Mouse (Mus musculus): Measurements from ENCODE around the gene Gm28553. TPM values are rescaled to one million over a fixed set of nuclear protein-coding genes. Genes with fewer than 3 reads are reported as not detected.
"Not testable (repeated sequence)": the region's sequence is repeated elsewhere in the genome, so short reads cannot be mapped to it uniquely, and the experiment has no call there.

Gm28553 gene
- not detected in 2 replicates for polyA plus RNA-seq (2014; fragmentation: Nextera tagmentation; extraction: Ambion mirVana)

GRCm38 (mm10) chrY:48856197-48856596, at the start of gene Gm28553:
Gene Gm28553, plus strand, starts transcription at chrY:48856497.
- H3K4me1 ChIP-seq (ENCODE audit: insufficient read depth); H3K4me3 ChIP-seq (ENCODE audit: low read depth, low read length); H3K4me2 ChIP-seq; H3K27ac ChIP-seq (ENCODE audit: low read depth); H3K9me3 ChIP-seq (ENCODE audit: low read depth, low read length); ATAC-seq (ENCODE audit: insufficient read depth); H3K27me3 ChIP-seq (ENCODE audit: insufficient read depth, low read length); H3K36me3 ChIP-seq (ENCODE audit: insufficient read depth); H3K9ac ChIP-seq; DNase-seq: not testable (repeated sequence)
- no CpG with 5 or more reads among the region's 5 CpGs for WGBS
